Mouse (Mus musculus) gastrocnemius, postnatal 14 days (tissue): ENCODE results near the gene Cd55. TPM values are rescaled to one million over a fixed set of nuclear protein-coding genes. Genes with fewer than 3 reads are reported as not detected.
A peak's percentile ranks its signal among the peaks of the same experiment; 100 is the strongest.
"Not testable (repeated sequence)": the region's sequence is repeated elsewhere in the genome, so short reads cannot be mapped to it uniquely, and the experiment has no call there.

Experiments
- DNase-seq: peaks from one replicate; pipeline ENCODE4 v3.0.0; 2021; ENCODE audit warnings: mixed read lengths
- intact Hi-C: fragments of 180-260 bp; cut with DNase I; formaldehyde crosslinking; loops from one replicate; pipeline ENCODE4 v1.15.1; 2025; ENCODE audit warnings: low total_unique reads
- total RNA-seq, 2 experiments: library from RNA; stranded (reverse); gene quantifications; 2 replicates each; pipeline ENCODE4 v1.2.3; 2021

Gene Cd55
- total RNA-seq, 2 experiments from 2014 or later, result 24.3 to 35.9 TPM

DNA sequence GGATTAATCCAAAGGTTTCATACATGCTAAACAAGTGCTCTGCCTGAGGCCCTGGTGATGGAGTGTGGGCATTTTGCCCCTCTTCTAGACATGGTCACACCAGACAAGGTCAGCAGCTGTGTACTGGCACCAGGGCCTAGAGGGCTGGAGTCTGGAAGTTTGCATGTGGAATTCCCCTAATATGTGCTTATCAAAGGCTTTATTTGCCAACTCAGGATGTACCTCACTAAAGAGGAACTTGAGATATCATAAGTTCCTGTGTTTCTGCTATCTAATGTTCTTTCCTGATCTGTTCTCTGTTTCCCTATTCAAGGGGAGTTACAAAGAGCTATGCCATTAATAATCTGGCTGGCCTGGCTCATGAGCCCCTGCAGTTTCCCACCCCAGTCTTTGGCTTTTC is 33.9 kb downstream of the Cd55 start:
- intact Hi-C loops, DNase-seq: not testable (repeated sequence)

DNA sequence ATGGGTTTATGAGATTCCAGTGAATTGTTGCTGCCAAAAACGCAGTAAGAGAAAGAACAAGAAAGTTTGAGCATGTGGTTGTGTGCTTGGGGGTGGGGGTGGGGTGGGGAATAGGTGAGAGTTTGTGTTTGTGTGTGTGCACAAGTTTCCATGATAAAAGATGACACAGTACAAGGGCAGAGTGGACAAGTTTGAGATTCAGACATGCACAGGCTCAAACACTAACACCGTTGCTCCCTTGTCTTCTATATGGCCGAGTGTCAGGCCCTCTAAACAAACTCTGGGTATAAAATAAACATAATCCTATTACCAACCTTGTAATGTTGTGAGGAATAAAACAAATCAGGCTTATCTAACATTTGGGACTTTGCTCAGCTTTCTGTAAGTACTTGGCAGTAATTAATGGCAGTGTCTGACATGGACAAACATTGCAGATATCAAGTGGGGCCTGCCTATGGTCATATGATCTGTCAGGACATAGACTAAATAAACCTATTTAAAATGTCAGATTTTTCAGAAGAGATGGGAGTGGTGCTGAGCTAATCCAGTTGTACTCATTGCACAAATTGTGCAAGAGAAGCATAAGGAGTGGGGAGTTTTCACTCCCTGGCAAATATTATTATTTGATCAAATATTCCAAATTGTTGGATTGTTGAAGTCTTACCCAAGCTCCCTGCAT is 35.2 kb downstream of the Cd55 start:
- intact Hi-C loops, DNase-seq: not testable (repeated sequence)

DNA sequence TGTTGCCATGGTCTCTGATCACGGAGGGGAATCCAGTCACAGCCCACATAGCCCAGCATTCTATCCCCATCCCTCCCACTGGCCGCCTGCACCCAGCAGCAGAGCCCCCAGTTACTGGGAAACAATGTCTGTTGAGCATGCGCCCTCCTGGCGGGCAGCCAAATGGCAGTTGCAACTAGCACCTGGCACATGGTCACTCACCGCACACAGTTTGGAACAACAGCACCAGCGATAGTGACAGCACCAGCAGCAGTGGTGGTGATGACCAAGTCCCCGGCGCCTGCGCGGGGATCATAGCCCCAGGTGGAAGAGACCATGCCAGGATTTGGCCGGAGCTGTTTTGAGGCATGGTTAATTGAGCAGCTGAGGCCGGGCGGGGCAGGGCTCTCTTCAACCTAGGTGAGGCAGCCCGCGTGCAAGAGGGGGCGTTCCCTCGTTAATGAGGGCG is 39.9 kb downstream of the Cd55 start, which contains the start of gene Cd55b:
TSS of gene Cd55b (minus strand) at position 346 of the 448 bp plus-strand sequence.
- DNase-seq, result peak; percentile 12
- intact Hi-C loops, result no loop called here

DNA sequence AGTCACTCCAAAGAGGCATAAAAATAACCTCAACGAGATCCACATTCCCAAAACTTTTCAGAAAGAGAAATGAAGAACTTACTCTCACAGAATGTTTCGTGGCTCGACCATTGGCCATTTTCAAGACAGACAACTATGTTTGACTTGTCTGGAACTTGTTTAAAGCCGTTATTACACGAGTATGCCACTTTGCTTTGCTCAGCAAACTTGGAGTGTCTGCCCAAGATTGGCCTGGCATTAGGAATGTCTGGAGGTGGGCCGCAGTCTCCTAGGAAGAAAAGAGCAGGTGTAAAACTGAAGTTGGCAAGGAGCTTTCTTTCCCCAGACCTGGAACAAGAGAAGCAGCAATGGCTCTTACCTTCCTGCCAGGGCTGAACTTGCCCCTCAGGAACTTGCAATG is 40.5 kb downstream of the Cd55 start:
- intact Hi-C loops, DNase-seq: not testable (repeated sequence)

DNA sequence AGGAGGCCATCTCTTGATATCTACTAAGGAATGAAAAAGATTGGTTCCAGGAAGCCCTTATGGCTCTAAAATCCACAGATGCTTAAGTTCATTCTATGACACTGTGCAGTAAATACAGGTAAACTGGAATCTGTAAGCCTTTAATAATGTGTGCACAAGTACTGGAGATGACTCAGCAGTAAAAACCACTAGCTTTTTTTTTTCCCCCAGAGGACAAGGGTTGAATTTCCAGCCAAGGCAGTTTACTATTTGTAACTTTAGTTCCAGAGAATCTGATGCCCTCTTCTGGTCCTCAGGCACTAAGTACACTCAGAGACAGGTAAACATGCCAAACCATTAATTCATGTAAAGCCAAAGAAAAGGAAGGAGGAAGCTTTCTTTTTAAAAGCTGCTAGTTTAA is 65.4 kb downstream of the Cd55 start:
- intact Hi-C loops, DNase-seq: not testable (repeated sequence)

Other genes starting within 250 kb of the Cd55 start
- gene Cd55b, start 39.7 kb downstream of the Cd55 start, total RNA-seq, result under 1 TPM; 0.42 to 0.66 TPM
- gene Zp3r, start 166.9 kb upstream of the Cd55 start, total RNA-seq, result not detected
- not detected for gene C4bp, start 198.9 kb upstream of the Cd55 start, total RNA-seq